Mouse (Mus musculus) layer of hippocampus, adult 9-10 months (tissue): ENCODE measurements around the gene Vmn2r1.

ENCODE experiments used
- DNase-seq: peaks from one replicate; pipeline ENCODE4 v3.0.0; 2022; ENCODE audit warnings: low spot score

The Vmn2r1 gene

DNA sequence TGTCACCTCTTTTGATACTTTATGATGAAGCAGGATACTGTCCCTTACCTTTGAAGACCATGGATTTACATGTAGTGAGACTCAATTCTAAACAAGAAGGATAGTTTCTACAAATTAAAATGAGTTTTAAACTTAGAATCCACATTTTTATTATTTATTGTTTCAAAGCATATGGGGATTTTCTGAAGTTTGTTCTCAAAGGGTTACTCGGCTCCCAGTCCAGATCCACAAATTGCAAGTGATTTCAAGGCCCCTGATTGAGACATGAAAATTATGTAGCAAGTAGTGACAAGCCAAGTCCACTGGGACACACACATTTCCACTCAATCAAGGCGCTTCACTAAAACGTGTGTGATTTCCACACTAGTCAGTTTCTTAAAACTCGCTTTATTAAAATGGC, at the start of gene Vmn2r1:
Gene Vmn2r1, plus strand, starts transcription at position 301 of the 400 bp plus-strand sequence.
- no peak for DNase-seq

DNA sequence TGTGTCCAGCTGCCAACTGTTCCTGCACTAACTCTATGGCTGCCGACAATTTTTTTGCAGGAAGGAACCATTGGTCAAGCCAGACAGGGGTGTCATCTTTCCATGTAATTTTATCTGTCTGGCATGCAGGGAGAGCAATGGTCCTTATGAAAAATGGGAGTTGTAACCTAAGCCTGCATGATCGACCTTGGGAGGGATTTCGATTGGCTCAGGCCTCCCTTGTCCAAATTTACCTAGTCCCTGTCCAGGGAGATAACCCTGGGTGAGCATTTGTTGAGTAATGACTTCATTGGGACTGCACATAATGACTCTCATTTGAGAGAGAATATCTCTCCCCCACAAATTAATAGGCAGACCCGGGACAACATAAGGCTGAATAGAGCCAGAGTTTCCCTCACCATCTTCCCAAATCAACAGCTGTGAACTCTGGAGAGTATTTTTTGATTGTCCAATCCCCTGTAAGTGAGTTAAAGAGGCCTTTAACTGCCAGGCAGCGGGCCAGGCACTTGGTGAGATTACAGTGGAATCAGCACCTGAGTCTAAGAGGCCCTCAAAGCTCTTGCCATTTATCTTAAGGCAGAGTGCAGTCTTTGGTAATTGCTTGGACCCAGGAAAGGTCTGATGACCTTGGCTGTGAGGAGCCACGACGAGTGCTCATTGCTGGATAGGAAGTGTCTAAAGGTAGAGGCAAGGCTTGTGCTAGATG, 43.1 kb upstream of the Vmn2r1 start:
- DNase-seq: no peak

DNA sequence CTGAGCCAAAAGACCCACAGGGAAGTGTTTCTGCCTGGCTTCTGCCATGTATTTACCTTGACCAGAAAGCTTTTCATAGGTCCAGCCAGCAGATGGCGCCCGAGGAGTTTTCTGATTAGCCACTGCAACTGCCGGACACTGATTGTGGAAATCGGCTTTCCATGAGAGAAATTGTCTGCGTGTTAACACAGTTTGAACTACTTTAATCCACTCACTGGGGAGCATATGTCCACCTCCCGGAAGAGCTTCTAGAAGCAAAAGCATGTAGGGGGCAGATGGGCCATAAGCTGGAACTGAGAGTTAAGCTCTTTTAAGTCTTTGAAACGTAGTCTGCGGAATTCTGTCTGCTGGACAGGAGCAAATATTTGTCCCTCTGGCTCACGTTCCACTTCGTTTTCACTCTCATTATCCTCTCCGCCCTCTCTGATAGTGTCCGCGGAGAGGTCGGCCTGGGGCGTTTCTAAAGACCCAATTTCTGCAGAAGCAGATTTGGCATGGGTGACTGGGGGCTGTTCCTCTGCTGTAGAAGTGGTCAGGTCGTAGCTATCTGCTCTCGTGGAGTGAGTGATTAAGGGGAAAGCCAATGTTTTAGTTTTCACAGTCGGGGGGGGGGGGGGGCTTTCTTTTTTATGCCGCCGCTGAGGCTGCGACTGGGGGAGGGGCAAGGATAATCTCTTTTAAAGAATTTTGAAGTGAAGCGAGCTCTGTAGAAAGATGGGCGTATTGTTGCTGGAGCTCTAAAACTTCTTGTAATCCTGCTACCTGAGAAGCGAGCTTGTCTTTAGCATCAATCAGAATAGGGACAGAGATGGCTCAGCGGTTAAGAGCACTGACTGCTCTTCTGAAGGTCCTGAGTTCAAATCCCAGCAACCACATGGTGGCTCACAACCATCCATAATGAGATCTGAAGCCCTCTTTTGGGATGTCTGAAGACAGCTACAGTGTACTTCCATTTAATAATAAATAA, 41.2 kb upstream of the Vmn2r1 start:
- DNase-seq: peak; percentile 83

DNA sequence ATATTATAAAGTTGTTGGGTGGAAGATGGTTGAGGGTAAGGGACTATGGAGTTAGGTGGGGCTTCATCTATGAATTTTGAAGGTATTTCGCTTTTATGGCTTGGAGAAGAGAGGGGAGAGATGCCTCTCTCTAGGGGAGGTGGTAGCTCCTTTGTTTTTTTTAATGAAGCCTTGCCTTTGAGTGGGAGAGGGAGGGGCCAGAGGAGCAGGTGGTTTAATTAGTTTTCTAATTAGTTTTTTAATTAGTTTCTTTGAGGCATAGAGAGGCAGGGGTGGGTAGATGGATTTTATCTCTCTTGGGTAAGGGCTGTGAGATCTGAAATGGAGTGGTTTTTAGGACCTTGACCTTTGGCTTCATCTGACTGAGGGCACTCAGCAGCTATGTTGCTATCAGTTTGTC, 31.4 kb downstream of the Vmn2r1 start:
- DNase-seq: no peak

DNA sequence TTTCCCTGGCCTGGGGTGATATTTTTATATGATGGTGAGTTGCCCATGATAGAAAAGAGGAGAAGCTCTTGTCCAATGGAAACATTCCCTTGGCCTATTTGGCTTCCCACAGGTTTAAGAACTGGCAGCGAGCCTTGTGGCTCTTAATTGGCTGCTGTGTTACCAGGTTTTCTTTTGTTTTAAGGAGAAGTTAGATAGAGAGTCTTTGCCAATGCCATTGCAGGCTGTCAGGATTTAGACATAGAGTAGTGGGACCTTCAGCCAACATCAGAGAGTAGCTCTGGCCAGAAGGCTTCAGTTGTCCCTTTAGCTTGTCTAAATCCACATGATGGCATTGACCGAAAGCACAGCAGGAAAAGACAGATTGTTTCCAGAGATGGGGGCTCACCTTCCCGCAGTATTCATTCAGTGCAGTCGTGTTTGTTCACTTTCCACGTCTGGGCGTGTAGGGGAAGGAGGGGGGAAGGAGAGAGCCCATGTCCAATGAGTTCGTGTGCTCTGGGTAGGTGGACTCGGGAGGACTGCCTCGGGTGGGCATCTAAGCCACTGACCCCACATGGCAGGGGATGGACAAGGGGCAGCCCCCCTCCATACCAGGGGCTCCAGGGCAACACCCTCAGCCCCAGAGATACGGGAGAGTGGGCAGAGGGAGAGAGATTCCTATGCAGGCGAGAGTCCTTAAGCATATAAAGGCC, 32.2 kb downstream of the Vmn2r1 start:
- no peak for DNase-seq

DNA sequence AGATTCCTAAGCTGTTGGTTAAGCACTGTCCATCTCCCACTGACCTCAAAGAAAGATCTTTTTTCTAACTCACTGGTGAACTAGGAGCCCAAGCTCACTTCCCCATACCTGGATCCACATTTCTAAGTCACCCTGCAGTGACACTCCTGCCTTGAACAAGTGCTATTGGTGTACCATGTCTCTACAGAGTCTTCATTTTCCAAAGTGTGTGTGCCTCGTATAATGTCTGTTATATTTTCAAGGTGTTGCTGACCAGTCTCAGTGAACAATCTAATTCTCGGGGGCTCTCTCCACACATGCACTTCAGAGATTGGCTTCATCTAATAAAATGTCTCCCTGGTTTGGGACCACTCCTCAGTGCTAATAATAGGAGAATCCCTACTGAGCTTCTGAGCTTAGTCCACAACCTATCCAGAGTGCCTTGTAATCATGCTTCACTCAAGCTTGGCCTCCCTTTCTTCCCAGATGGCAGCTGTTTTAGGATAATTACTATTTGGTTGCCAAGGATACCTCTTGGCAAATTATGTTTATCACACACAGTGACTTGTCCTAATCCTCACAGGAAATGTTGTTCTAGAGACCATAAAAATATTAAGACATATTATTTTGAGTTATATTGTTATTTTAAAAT, 60.6 kb downstream of the Vmn2r1 start, which contains the start of gene Vmn2r2:
Gene Vmn2r2, minus strand, starts transcription at position 51 of the 631 bp plus-strand sequence.
- DNase-seq: peak; percentile 2
